Mouse (Mus musculus) lung, postnatal 10 days (tissue): ENCODE data around the gene Gpatch4.

Experiments used
- DNase-seq: peaks from one replicate; pipeline ENCODE4 v3.0.0; 2021

The Gpatch4 gene

DNA sequence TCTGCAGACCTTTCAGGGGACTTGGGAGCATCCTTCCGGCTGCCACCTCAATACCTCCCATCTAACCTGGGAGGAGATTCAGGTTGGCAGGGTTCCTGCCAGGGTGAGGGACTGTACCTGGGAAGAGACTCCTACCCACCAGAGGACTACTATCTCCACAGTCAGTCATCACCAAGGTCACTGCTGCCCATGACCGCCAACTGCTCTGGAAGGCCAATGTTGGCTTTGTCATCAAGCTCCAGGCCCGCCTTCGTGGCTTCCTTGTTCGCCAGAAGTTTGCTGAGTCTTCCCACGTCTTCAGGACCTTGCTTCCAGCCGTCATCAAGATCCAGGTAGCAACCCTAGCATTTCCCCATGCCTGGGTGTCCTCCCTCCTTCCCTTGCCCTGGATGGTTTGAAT is 58.8 kb downstream of the Gpatch4 start:
- DNase-seq = no peak

DNA sequence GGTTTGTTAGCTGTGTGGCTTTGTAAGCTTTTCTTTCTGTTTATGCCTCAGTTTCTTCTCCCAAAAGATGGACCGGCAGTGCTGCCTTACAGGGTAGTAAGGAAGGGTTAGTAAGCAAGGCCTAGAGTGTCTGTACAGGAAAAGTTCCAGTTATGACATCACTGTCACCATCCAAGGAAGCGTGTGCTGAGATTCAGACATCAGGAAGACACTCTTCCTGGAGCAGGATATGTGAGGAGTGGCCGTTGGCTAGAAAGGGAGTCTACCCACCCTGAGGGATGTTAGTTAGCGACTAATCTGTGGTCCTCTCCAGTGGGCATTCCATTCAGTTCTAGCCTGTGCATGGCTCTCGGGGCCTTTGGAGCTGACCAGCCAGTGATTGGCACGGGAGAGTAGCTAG is 59.3 kb downstream of the Gpatch4 start:
- DNase-seq = peak; percentile 34

DNA sequence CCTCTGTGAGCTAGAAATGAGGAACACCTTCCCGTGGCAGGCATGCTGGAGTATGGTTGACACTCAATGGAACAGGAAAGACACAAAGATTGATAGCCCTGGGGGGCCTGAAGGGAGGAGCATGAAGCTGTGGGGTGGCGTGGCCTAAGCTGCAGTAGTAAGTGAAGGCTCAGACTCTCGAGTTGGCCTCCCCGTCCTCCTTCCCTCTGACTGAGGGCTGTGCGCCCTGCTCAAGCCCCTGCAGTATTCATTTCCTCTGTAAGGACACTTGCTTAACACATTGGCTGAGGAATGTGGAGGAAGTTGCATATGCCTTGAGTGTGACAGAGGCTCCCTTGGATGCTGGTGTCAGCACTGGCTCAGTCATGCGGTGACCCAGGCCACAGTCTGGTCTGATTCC is 59.7 kb downstream of the Gpatch4 start:
- DNase-seq = peak; percentile 27
